Mouse (Mus musculus) heart, embryonic 13.5 days (tissue): ENCODE measurements around the gene Junb. TPM values are rescaled to one million over a fixed set of nuclear protein-coding genes. Genes with fewer than 3 reads are reported as not detected.

ENCODE experiments used
- ATAC-seq: fragments of 200-750 bp; cut with Nextera tagmentation; 2 replicates; pipeline ENCODE4 v1.8.0; 2017; ENCODE audit warnings: moderate TSS enrichment; ENCODE audit not compliant: insufficient number of reproducible peaks, low FRiP score, low TSS enrichment; ENCODE audit errors: extremely low read depth
- H3K27ac ChIP-seq: fragments of 300-500 bp; sonication (generic); replicated peaks from 2 replicates; pipeline ENCODE4 v1.5.1; 2015; ENCODE audit warnings: moderate library complexity, mild to moderate bottlenecking, inconsistent platforms
- H3K27me3 ChIP-seq: fragments of 300-500 bp; sonication (generic); replicated peaks from 2 replicates; pipeline ENCODE4 v1.6.1; 2015; ENCODE audit warnings: mild to moderate bottlenecking, inconsistent platforms
- H3K36me3 ChIP-seq: fragments of 300-500 bp; sonication (generic); 2 replicates; pipeline ENCODE4 v1.6.1; 2015; ENCODE audit warnings: mild to moderate bottlenecking, inconsistent platforms
- H3K4me1 ChIP-seq: fragments of 300-500 bp; sonication (generic); 2 replicates; pipeline ENCODE4 v1.6.1; 2015; ENCODE audit warnings: inconsistent platforms
- H3K4me2 ChIP-seq: fragments of 300-500 bp; sonication (generic); 2 replicates; pipeline ENCODE4 v1.6.1; 2015; ENCODE audit warnings: inconsistent platforms, mild to moderate bottlenecking, moderate library complexity
- H3K4me3 ChIP-seq: fragments of 300-500 bp; sonication (generic); 2 replicates; pipeline ENCODE4 v1.5.1; 2015; ENCODE audit warnings: moderate library complexity, mild to moderate bottlenecking, inconsistent platforms
- H3K9ac ChIP-seq: fragments of 300-500 bp; sonication (generic); 2 replicates; pipeline ENCODE4 v1.6.1; 2015; ENCODE audit warnings: inconsistent platforms, mild to moderate bottlenecking, moderate library complexity
- H3K9me3 ChIP-seq: fragments of 300-500 bp; sonication (generic); 2 replicates; pipeline ENCODE4 v1.6.1; 2016; ENCODE audit warnings: inconsistent platforms
- WGBS: fragments of 180-500 bp; shearing (Covaris S2); methylation state at CpG from one replicate; pipeline ENCODE4 v1.1.7; 2015; ENCODE audit warnings: mixed read lengths; 5-methylcytosine and 5-hydroxymethylcytosine counted together
- polyA plus RNA-seq: library from polyadenylated mRNA; unstranded; fragments of >200 nt; fragmentation: Nextera tagmentation; extraction: Ambion mirVana; gene quantifications from 2 replicates; pipeline ENCODE4 v1.2.1, GENCODE M21; 2015

Gene Junb
- polyA plus RNA-seq, 1 experiment from 2014 or later = 12.9 TPM

DNA sequence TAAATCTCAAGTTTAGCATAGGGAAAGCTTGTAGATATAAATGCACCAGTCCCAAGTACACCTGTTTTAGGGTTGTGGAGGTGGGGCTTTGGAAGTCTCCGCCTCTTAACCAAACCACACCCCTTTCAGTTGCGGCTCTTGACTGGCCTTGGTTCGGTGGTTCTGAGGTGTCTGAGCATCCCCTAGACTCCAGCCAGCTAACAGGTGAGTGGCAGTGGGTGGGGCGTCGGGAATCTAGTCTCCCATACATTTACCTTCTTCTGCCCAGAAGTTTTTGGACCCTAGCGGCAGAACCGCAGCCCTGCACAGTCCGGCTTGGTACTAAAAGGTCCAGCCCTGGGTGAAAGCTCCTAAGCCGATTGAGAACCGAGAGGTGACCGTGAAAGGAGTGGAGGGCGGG, 28.8 kb downstream of the Junb start:
- Histone ChIP-seq H3K4me2 (no peak overlapping the region), H3K4me1 (peaks cover 21% of the 10 kb centered on the region), H3K27ac (no peak overlapping the region), H3K4me3 (no peak overlapping the region), H3K9ac (no peak overlapping the region), H3K27me3 (peaks cover 89% of the 10 kb centered on the region), H3K36me3 (no peaks in the 10 kb centered on the region), H3K9me3 (no peaks in the 10 kb centered on the region)
- no peak for ATAC-seq
- 20% methylated on average over 12 of the region's 12 CpGs for WGBS

DNA sequence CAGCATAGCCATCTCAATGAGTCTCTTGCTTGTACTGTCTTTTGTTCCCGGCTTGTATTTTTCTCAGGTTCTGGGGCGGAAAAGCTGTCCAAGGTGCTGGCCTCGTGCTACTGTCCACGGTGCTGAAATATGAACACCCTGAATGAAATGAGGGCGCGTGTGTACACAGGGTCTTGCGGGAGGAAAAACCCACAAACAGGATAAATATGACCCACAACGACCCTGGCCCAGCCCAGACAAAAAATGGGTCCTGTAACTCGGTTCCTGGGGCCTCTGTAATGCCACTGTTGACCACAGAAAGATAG, 31.3 kb downstream of the Junb start:
- Histone ChIP-seq H3K9ac (no peak overlapping the region), H3K4me3 (no peak overlapping the region), H3K27ac (no peak overlapping the region), H3K27me3 (peaks cover 94% of the 10 kb centered on the region), H3K9me3 (no peaks in the 10 kb centered on the region), H3K36me3 (no peaks in the 10 kb centered on the region), H3K4me2 (no peak overlapping the region), H3K4me1 (peaks cover 19% of the 10 kb centered on the region)
- ATAC-seq = no peak
- WGBS = 14% methylated on average over 9 of the region's 9 CpGs

DNA sequence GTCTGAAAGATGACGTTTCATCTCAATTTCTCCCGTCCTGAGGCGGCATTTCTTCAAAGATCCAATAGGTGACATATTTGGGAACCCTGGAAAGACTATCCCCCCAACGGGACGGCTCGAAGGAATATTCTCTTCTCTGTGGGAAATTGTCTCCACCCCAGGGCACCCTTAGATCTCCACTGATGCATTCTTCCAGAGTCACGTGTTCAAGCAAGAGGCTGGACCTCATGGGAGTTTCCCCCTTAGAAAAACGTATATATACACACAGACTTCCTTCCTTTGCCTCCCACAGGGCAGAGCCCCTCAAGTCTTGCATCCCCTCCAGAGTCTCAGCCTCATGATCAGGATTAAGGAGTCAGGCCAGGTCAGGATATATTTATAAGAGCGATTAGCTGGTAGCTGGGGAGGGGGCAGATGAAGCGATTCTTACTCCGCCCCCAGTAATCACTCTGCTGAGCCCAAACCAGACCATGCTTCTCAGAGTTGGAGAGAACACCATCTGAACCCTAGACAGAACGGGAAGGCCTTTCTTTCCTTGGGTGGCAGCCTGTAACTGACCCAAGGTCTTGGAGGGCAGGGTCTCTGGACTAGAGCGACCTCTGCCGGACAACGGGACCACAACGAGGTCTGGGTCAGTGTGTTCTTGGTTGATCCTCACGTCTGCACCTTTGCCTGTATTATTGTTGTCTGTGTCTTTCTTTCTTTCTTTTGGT, 31.8 kb downstream of the Junb start, which contains the start of gene Rtbdn:
Gene Rtbdn, plus strand, starts transcription at position 464 of the 713 bp plus-strand sequence.
- ATAC-seq = no peak
- H3K9me3 ChIP-seq = no peaks in the 10 kb centered on the region
- H3K4me3 ChIP-seq = peak within 1 kb of the TSS; percentile 51
- no peak within 1 kb of the TSS for H3K27ac ChIP-seq
- H3K36me3 ChIP-seq = no peaks in the 10 kb centered on the region
- H3K4me2 ChIP-seq = peak within 1 kb of the TSS; percentile 76
- H3K27me3 ChIP-seq = peaks cover 94% of the 10 kb centered on the region
- peaks cover 19% of the 10 kb centered on the region for H3K4me1 ChIP-seq
- WGBS = 12% methylated on average over 17 of the region's 17 CpGs
- 0 out of 2 replicates have a peak within 1 kb of the TSS, but pooled peaks have one; percentile 54 for H3K9ac ChIP-seq

DNA sequence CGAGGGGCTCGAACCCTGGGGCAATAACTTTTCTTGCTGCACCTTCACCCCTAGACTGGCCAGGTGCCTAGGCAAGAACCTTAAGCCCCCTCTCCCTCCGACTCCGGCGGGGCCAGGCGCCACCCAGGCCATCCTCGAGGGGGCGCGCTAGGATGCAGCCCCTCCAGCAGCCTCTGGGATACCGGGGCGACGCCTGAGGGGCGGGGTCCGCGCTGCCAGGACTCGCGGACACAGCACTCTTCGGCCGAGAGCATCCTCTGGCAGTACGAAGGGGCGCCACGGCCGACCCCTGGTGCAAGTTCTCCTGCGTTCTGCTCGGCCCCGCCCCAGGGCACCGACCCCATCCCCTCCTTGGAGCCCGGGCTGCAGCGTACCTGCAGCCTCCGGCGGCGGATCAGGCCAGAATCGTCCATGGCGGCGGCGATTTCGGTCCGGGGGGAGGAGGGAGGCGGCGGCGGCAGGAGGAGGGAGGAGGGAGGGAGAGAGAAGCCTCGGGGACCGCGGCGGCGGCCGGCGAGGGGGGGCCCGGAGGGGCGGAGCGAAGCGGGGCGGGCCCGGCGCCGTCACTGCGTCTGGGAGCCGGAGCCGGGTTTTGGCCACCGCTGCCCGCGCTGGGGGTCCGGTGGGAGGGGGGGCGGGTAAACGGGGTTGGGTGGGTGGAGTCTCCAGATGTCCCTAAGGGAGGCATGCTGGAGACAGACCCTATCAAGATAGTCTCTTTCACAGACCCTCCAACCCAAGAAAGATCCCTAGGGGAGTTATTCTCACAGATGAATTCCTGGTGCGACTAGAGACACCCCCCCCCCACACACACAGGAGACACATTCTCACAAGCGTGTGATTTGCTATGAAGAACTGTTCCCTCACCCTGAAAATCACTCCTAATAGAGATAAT, 32.6 kb downstream of the Junb start:
- H3K4me1 ChIP-seq = peaks cover 19% of the 10 kb centered on the region

DNA sequence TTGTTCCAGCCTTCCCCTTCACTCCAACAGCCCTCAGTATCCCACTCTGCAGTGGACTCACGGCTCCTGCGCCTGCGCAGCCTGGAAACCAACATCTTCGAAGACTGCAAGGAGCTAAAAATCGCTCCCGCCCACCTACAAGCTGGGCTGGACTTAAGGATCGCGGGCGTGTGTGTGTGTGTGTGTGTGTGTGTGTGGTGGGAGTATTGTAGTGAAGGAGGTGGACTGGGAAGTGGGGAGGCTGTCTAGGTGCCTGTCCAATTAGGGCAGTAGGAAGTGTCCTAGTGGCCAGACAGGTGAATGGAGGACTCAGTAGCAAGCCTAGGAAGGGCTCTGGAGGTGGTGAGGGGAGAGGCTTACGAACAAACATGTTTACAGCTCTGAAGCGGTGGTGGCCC, 33.3 kb downstream of the Junb start:
- ATAC-seq = no peak
- Histone ChIP-seq H3K36me3 (no peaks in the 10 kb centered on the region), H3K9ac (no peak overlapping the region), H3K27me3 (peaks cover 93% of the 10 kb centered on the region), H3K4me3 (peak overlapping the region; percentile 51), H3K4me1 (peaks cover 19% of the 10 kb centered on the region), H3K27ac (no peak overlapping the region), H3K9me3 (no peaks in the 10 kb centered on the region), H3K4me2 (peak overlapping the region; percentile 76)
- WGBS = 10% methylated on average over 11 of the region's 11 CpGs

More for the DNA sequence above, 32.6 kb downstream of the Junb start:
- 1% methylated on average over 57 of the region's 67 CpGs for WGBS
- H3K36me3 ChIP-seq = no peaks in the 10 kb centered on the region
- peaks cover 93% of the 10 kb centered on the region for H3K27me3 ChIP-seq
- no peak overlapping the region for H3K27ac ChIP-seq
- ATAC-seq = no peak
- 0 out of 2 replicates have a peak overlapping the region, but pooled peaks have one; percentile 54 for H3K9ac ChIP-seq
- peak overlapping the region; percentile 76 for H3K4me2 ChIP-seq
- H3K4me3 ChIP-seq = peak overlapping the region; percentile 51
- H3K9me3 ChIP-seq = no peaks in the 10 kb centered on the region

DNA sequence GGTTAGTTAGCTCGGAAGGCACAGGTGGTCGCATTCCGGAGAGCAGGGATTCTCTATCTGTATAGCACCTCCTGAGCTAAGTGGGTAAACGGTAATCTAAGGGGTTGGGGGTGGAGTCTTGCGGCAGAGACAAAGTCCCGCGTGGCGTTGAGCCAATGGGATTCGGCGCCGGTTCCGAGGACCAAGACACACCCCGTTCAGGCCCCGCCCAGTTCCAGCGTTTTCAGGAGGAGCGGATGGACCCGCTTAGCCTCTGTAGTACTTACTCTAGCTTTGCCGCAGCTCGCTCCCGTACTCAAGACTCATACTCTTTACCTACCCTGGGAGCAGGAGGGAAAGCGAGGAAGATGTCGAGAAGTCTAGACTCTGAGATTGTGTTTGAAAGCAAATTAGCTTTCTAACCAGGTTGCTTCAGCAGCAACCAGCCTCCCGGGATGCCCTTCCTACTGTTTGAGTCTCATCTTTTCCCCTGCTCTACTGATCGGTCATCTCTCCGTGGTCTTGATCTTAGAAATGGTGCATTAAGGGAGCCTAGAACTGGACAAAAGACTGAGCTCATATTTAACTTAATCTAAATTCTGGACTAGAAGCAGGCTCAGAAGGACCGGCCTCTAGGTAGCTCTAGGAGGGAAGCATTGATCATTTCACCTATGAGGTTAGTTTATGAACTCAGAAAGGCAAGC, 33.9 kb downstream of the Junb start:
- no peak overlapping the region for H3K9ac ChIP-seq
- no peak overlapping the region for H3K27ac ChIP-seq
- peak; percentile 67 for ATAC-seq
- peak overlapping the region; percentile 6; the same call in 1 of the 2 replicates for H3K4me3 ChIP-seq
- H3K4me2 ChIP-seq = peak overlapping the region; percentile 12
- peaks cover 92% of the 10 kb centered on the region for H3K27me3 ChIP-seq
- peaks cover 19% of the 10 kb centered on the region for H3K4me1 ChIP-seq
- no peaks in the 10 kb centered on the region for H3K36me3 ChIP-seq
- 4% methylated on average over 26 of the region's 26 CpGs for WGBS
- no peaks in the 10 kb centered on the region for H3K9me3 ChIP-seq

DNA sequence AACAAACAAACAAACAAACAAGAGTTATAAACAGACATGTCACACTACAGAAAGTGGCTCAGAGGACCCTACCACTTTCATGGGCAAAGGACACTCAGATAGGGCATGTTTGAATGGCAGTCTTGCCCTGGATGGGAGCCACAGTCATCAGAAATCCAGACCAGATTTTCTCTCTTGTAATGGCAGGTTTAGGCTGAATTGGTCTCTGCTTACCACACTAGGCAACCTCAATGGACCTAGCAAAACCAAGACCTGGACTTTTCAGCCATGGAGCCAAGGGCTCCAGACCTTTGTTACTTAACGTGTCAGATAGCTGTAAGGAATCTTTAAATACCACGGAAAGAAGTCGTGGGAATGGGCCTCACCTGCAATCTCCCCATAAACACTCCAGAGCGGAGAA, 34.8 kb downstream of the Junb start:
- no peaks in the 10 kb centered on the region for H3K36me3 ChIP-seq
- no peak overlapping the region for H3K4me3 ChIP-seq
- peaks cover 96% of the 10 kb centered on the region for H3K27me3 ChIP-seq
- no peak for ATAC-seq
- no peaks in the 10 kb centered on the region for H3K9me3 ChIP-seq
- H3K4me2 ChIP-seq = no peak overlapping the region
- no peak overlapping the region for H3K9ac ChIP-seq
- no peak overlapping the region for H3K27ac ChIP-seq
- H3K4me1 ChIP-seq = peaks cover 19% of the 10 kb centered on the region
- 25% methylated on average over 4 of the region's 4 CpGs for WGBS

DNA sequence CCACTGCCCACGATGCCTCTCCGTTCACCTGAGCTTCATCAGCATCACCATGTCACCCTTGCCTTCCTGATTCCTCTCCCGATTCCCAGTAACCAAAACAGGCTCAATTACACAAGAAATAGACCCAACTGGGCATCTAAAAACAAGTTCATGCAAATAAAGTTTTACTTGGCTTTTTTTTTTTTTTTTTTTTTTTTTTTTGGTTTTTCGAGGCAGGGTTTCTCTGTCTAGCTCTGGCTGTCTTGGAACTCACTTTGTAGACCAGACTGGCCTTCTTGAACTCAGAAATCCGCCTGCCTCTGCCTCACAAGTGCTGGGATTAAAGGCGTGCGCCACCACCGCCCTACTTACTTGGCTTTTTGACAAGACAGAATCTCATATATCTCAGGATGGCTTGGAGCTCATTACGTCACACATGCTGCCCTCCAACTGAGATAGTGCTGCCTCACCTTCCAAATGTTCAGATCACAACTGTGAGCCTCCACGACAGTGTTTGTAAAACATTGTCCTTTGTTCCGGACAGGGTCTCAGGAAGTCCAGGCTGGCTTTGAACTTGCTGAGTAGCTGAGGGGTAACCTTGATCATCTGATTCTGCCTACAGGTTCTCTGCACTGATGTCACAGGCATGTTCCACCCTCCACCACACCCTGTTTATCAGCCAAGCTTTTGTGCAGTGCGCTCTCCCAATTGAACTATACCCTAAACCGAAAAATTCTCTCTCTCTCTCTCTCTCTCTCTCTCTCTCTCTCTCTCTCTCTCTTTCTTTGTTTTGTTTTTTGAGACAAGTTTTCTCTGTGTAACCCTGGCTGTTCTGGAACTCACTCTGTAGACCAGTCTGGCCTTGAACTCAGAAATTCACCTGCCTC, 40.7 kb downstream of the Junb start:
- WGBS = 58% methylated on average over 13 of the region's 13 CpGs
- ATAC-seq = no peak
- Histone ChIP-seq H3K4me3 (peak overlapping the region; percentile 52), H3K9ac (no peak overlapping the region), H3K36me3 (no peaks in the 10 kb centered on the region), H3K27ac (no peak overlapping the region), H3K27me3 (peaks cover 92% of the 10 kb centered on the region), H3K4me1 (peaks cover 17% of the 10 kb centered on the region), H3K4me2 (peak overlapping the region; percentile 73), H3K9me3 (no peaks in the 10 kb centered on the region)

DNA sequence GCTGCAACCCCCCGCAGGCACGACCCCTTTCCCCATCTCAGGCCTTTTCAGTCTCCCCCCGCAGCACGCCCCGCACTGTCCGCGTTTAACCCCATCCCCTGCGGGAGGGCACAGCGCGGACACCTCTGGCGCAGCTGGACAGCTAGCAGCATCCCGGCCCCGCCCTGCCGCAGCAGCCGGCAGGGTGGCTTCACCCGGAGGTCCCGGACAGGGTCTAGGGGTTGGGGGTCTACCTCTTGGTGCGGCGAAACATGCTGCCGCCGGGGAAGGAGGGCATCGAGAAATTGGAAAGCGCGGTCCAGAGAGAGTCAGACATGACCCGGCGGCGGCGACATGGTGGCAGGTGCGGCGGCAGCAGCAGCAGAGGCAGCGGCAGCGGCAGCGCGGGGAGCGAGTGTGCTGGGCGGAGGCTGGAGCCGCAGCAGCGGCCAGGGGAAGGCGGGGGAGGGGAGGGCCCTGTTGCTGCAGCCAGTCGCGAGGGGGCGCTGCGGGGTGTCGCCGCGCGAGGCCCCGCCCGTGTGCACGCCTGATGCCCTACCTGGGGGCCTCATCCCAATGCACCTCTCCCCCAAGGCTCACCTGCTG, 41.5 kb downstream of the Junb start, which contains the start of gene Mast1:
Gene Mast1, minus strand, starts transcription at position 398 of the 585 bp plus-strand sequence.
- Histone ChIP-seq H3K4me3 (peak within 1 kb of the TSS; percentile 52), H3K9ac (peak within 1 kb of the TSS; percentile 65), H3K4me2 (peak within 1 kb of the TSS; percentile 73), H3K36me3 (no peaks in the 10 kb centered on the region), H3K9me3 (no peaks in the 10 kb centered on the region), H3K27me3 (peaks cover 94% of the 10 kb centered on the region), H3K4me1 (peaks cover 17% of the 10 kb centered on the region), H3K27ac (no peak within 1 kb of the TSS)
- WGBS = under 1% methylated on average over 47 of the region's 50 CpGs
- peak; percentile 22; the same call in 1 of the 2 replicates for ATAC-seq
